Mouse (Mus musculus) hindbrain, postnatal 0 days (tissue): ENCODE measurements around the gene Abcc5. TPM values are rescaled to one million over a fixed set of nuclear protein-coding genes. Genes with fewer than 3 reads are reported as not detected.
"Not testable (repeated sequence)": the region's sequence is repeated elsewhere in the genome, so short reads cannot be mapped to it uniquely, and the experiment has no call there.

Experiments used
- ATAC-seq: fragments of 200-750 bp; cut with Nextera tagmentation; 2 replicates; pipeline ENCODE4 v1.8.0; 2017; ENCODE audit warnings: mild to moderate bottlenecking, moderate TSS enrichment, moderate library complexity
- DNase-seq: peaks from one replicate; pipeline ENCODE4 v3.0.0-alpha.2; 2015; ENCODE audit warnings: low spot score
- H3K27ac ChIP-seq: fragments of 300-500 bp; sonication (generic); 2 replicates; pipeline ENCODE4 v1.5.1; 2014; ENCODE audit warnings: mild to moderate bottlenecking
- H3K27me3 ChIP-seq: fragments of 300-500 bp; sonication (generic); 2 replicates; pipeline ENCODE4 v1.6.1; 2014; ENCODE audit warnings: low read length, mixed read lengths; ENCODE audit not compliant: insufficient read depth
- H3K36me3 ChIP-seq: fragments of 300-500 bp; sonication (generic); 2 replicates; pipeline ENCODE4 v1.6.1; 2014; ENCODE audit warnings: low read length, mixed read lengths; ENCODE audit not compliant: insufficient read depth
- H3K4me1 ChIP-seq: fragments of 300-500 bp; sonication (generic); 2 replicates; pipeline ENCODE4 v1.6.1; 2014; ENCODE audit warnings: antibody characterized with exemption, low read length, mixed read lengths; ENCODE audit not compliant: insufficient read depth
- H3K4me2 ChIP-seq: fragments of 300-500 bp; sonication (generic); 2 replicates; pipeline ENCODE4 v1.6.1; 2014; ENCODE audit warnings: low read depth, mild to moderate bottlenecking, low read length, moderate library complexity, mixed read lengths
- H3K4me3 ChIP-seq: fragments of 300-500 bp; sonication (generic); 2 replicates; pipeline ENCODE4 v1.5.1; 2014; ENCODE audit warnings: low read length
- H3K9ac ChIP-seq: fragments of 300-500 bp; sonication (generic); replicated peaks from 2 replicates; pipeline ENCODE4 v1.6.1; 2014; ENCODE audit warnings: mild to moderate bottlenecking, low read length, moderate library complexity, mixed read lengths
- H3K9me3 ChIP-seq: fragments of 300-500 bp; sonication (generic); 2 replicates; pipeline ENCODE4 v1.6.1; 2016; ENCODE audit warnings: low read length, mixed read lengths
- CTCF ChIP-seq: IDR thresholded peaks from 2 replicates; pipeline ENCODE4 v1.5.1; 2016; ENCODE audit warnings: antibody characterized with exemption, control low read depth, low read depth
- WGBS: fragments of 180-500 bp; shearing (Covaris S2); extraction: QIAGEN DNeasy Blood & Tissue Kit; methylation state at CpG from one replicate; pipeline ENCODE4 v1.1.7; 2014; 5-methylcytosine and 5-hydroxymethylcytosine counted together
- polyA plus RNA-seq: library from polyadenylated mRNA; unstranded; fragments of >200 nt; fragmentation: Nextera tagmentation; extraction: Ambion mirVana; gene quantifications from 2 replicates; pipeline ENCODE4 v1.2.1, GENCODE M21; 2015
- total RNA-seq: library from RNA; depleted of rRNA; stranded (reverse); fragments of >200 nt; gene quantifications from 2 replicates; pipeline ENCODE4 v1.2.3, GENCODE M21; 2014

The Abcc5 gene
- total and polyA plus RNA-seq, 2 experiments from 2014 or later: 80.1 to 81.0 TPM

GRCm38 (mm10) chr16:20464725-20465124, 38.5 kb upstream of the Abcc5 start:
- no peak overlapping the region for H3K9ac ChIP-seq
- DNase-seq (no peak), ATAC-seq (no peak)
- no peak overlapping the region for H3K4me3 ChIP-seq
- H3K4me1 ChIP-seq: no peaks in the 10 kb centered on the region
- no peaks in the 10 kb centered on the region for H3K9me3 ChIP-seq
- no peaks in the 10 kb centered on the region for H3K27me3 ChIP-seq
- no peak overlapping the region for H3K4me2 ChIP-seq
- no peak for TF ChIP-seq CTCF
- H3K27ac ChIP-seq: no peak overlapping the region
- no peaks in the 10 kb centered on the region for H3K36me3 ChIP-seq

GRCm38 (mm10) chr16:20458736-20459135, 32.5 kb upstream of the Abcc5 start:
- H3K9me3 ChIP-seq, H3K4me3 ChIP-seq, H3K9ac ChIP-seq, H3K4me2 ChIP-seq, H3K27ac ChIP-seq, H3K36me3 ChIP-seq, H3K27me3 ChIP-seq, DNase-seq, H3K4me1 ChIP-seq, ATAC-seq: not testable (repeated sequence)
- 96% methylated on average over 5 of the region's 5 CpGs for WGBS

- no peak for TF ChIP-seq CTCF
- no peaks in the 10 kb centered on the region for H3K36me3 ChIP-seq
- ATAC-seq (no peak), DNase-seq (no peak)
- H3K27me3 ChIP-seq: no peaks in the 10 kb centered on the region
- no peak overlapping the region for H3K4me3 ChIP-seq
- 38% methylated on average over 1 of the region's 1 CpGs for WGBS
- no peak overlapping the region for H3K27ac ChIP-seq
- H3K9ac ChIP-seq: no peak overlapping the region
- H3K4me1 ChIP-seq: no peaks in the 10 kb centered on the region
- no peak overlapping the region for H3K4me2 ChIP-seq
- no peaks in the 10 kb centered on the region for H3K9me3 ChIP-seq
Observed at GRCm38 (mm10) chr16:20456106-20456505, 29.9 kb upstream of the Abcc5 start.

GRCm38 (mm10) chr16:20454155-20454654, 28.0 kb upstream of the Abcc5 start:
- no peak for DNase-seq
- no peak for TF ChIP-seq CTCF
- H3K27ac ChIP-seq: no peak overlapping the region
- no peaks in the 10 kb centered on the region for H3K36me3 ChIP-seq
- no peaks in the 10 kb centered on the region for H3K27me3 ChIP-seq
- no peaks in the 10 kb centered on the region for H3K9me3 ChIP-seq
- H3K4me3 ChIP-seq: no peak overlapping the region
- H3K9ac ChIP-seq: no peak overlapping the region
- no peak overlapping the region for H3K4me2 ChIP-seq
- 89% methylated on average over 6 of the region's 6 CpGs for WGBS
- ATAC-seq: no peak
- H3K4me1 ChIP-seq: no peaks in the 10 kb centered on the region

GRCm38 (mm10) chr16:20451774-20452173, 25.6 kb upstream of the Abcc5 start:
- H3K27me3 ChIP-seq: no peaks in the 10 kb centered on the region
- H3K4me3 ChIP-seq: no peak overlapping the region
- no peak overlapping the region for H3K27ac ChIP-seq
- H3K4me2 ChIP-seq: no peak overlapping the region
- no peak for ATAC-seq
- no peaks in the 10 kb centered on the region for H3K9me3 ChIP-seq
- no peak for DNase-seq
- no peak overlapping the region for H3K9ac ChIP-seq
- no peaks in the 10 kb centered on the region for H3K36me3 ChIP-seq
- TF ChIP-seq CTCF: no peak
- WGBS: 76% methylated on average over 6 of the region's 6 CpGs
- H3K4me1 ChIP-seq: no peaks in the 10 kb centered on the region

DNA sequence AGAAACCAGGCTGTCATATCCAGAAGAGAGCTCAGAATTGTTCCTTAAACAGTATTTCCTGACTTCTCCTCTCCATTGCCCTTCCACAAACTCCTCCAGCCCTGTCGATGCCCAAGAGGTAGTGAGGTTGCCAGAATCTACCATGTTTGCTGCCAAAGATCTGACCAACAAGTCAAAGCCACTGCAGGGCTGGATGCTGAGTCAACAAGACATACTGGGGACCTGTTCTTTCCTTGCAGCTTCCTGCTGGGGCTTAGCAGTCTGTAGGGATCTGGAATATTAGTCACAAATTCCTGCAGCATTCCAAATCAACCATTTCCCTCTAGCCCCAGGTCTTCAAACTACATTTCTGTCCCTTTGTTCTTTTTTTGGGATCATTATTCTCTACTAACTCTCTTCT, 19.7 kb upstream of the Abcc5 start:
- Histone ChIP-seq H3K36me3 (no peaks in the 10 kb centered on the region), H3K4me2 (no peak overlapping the region), H3K9me3 (no peaks in the 10 kb centered on the region), H3K9ac (no peak overlapping the region), H3K27me3 (no peaks in the 10 kb centered on the region), H3K4me3 (no peak overlapping the region), H3K27ac (no peak overlapping the region), H3K4me1 (no peaks in the 10 kb centered on the region)
- TF ChIP-seq CTCF: no peak
- WGBS: 41% methylated on average over 1 of the region's 1 CpGs
- DNase-seq (no peak), ATAC-seq (no peak)

DNA sequence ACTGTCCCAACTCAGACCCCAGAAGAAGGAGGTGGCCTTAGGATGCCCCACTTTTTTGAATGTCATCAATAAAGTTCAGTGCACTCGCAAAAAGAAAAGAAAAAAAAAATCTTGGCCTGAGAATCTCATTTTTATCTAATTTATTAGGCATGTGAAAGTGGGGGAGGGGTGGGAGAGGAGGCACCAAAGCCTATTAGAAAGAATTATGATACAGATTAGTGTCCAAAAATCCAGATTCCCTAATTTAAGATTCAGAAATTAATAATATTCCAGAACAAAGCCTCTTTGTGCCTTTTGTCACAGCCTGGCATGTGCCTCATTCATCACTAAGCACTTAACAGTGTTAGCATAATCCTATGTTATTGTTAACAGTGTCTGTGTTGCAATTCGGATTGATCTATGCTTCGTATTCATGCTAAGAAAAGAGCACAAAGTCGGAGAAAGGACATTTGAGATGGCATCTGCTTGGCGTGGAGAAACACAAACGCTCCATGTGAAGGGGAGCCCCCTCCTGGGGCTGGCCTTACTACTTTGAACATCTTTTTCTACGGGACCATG, 18.7 kb upstream of the Abcc5 start:
- DNase-seq (no peak), ATAC-seq (no peak)
- Histone ChIP-seq H3K27me3 (no peaks in the 10 kb centered on the region), H3K4me2 (no peak overlapping the region), H3K4me3 (no peak overlapping the region), H3K36me3 (no peaks in the 10 kb centered on the region), H3K9ac (no peak overlapping the region), H3K27ac (no peak overlapping the region), H3K9me3 (no peaks in the 10 kb centered on the region), H3K4me1 (no peaks in the 10 kb centered on the region)
- WGBS: 32% methylated on average over 7 of the region's 7 CpGs
- TF ChIP-seq CTCF: no peak
